Mouse (Mus musculus): ENCODE results near the gene Dnase2a.

The Dnase2a gene

DNA sequence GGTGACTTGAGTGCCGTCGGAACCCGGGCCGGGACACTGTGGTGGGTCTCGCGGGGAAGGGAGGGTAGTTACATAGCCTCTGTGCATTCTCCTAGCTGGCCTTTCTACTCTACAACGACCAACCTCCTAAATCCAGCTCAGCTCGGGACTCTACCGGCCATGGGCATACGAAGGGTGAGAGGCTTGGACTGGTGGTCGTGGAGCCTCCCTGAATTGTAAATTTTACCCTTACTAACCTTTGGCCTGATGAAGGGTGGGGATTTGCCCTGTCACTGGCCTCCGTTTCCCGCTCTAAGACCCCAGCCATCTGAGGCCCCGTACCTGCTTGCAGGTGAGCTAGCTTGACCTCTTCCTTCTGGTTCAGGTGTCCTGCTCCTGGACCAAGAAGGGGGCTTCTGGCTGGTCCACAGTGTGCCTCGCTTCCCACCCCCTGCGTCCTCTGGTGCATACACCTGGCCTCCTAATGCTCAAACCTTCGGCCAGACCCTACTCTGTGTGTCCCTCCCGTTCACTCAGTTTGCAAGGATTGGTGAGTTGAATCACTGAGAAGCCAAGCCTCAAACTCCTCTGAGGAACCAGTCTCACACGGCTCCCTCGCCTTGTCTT lies 905 bp downstream of the Dnase2a start:
- DNase-seq = no peak

DNA sequence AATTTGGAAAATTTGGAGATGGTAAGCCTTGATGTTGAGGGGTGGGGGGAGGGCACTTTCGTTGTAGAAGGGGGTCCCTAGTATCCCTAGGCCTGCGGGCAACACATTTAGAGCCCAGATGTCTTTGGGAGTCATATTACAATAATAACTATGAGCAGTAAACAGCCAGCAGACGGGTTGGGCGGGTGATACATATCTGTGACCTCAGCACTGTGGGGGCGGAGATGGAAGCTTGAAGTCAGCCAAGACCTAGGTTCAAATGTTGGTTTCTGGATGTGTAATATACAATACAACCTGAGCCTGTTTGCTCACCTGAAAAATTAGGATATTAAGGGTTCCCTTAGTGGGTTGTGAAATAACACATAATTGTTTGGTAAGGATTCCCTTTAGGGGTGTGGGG lies 1.6 kb downstream of the Dnase2a start:
- DNase-seq = no peak

DNA sequence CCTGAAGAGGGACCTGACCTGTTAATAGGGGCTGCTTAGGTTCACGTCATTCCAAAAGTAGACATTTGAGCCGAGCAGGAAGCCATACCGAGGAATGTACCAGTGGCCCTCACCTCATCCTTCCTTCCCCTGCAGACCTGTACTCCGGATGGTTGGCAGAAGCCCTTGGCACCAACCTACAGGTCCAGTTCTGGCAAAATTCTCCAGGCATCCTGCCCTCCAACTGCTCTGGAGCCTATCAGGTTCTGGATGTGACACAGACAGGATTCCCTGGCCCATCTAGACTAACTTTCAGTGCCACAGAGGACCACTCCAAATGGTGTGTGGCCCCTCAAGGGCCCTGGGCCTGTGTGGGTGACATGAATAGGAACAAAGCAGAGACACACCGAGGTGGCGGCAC lies 2.2 kb downstream of the Dnase2a start:
- DNase-seq = no peak

DNA sequence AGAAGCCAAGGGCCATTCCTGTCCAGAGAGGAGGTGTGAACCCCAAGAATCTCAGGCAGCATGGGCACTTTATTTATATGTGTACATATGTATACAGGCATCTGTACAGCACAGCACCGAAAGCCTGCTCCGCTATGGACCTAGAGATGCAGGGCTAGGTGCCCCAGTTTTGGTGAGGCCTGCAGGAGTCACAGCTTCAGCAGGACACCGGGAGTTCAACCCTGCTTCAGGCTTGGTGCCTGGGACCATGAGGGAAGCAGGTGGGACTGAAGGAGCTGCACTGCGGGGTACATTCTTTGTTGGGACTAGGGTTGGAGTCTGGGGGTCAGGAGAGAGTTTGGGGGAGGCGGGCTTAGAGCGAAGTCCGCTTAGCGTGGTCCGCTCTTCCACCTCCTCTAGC lies 3.5 kb downstream of the Dnase2a start:
- DNase-seq = no peak

DNA sequence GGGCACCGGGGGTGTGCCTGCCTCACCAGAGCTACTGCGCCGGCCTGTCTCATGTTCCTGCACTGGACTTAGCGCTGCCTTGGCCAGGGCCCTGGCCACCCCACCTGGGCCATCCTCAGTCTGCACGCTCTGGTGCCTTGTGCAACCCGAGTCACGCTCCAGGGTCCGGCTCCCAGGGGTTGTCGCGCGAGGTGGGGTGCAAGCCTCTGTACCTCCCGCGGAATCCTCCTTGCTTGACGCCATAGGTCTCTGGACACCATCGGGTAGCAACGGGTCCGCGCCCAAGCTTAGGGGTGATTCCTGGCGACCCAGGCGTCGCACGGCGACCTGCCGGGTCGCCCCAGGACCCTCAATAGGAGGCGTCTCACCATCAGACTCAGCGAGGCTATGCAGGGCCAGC lies 4.0 kb downstream of the Dnase2a start:
- no peak for DNase-seq

DNA sequence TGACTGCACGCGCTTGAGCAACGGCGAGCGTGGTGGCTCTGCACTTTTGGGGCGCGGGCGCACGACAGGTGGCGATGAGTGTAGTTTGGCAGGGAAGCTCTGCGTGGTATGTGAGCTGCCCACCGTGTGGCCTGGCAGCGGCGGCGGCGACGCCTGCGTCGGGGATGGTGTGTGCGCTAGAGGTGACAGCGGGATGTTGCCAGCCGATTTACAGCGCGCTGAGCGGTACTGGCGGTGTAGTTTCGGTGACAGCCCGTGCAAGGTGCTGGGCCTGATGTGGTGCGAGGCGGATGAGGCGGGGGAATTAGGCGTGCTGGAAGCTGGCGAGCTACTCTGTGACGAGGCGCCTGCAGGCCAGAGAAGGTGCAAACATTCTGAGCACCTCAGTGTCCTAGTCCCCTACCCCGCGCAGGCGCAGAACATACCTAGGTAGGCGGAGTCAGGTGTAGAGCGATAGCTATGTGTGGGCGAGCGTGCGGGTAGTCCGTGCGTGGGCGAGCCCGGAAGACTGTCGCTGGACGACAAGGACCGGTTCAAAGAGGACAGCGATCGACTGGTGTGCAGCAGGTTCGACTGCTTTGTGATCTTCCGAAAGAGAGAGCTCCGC lies 4.6 kb downstream of the Dnase2a start:
- DNase-seq = peak; percentile 70

DNA sequence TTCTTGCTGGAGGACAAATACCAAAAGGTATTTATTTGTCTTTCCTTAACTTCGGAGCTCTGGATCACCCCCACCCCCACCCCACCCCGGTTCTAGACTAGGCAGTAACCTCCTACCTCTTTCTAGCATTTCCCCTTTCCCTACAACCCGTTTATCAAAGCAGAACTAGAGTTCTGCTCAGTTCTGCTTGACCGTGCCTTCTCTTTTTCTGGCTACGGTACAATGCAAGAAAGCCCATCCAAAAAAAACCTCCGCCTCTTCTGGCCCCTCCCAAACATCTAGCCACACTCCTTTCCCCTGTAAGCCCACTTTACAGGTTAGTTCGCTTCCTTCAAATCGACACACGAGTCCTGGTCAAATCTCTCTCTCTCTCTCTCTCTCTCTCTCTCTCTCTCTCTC lies 5.1 kb downstream of the Dnase2a start:
- no peak for DNase-seq

DNA sequence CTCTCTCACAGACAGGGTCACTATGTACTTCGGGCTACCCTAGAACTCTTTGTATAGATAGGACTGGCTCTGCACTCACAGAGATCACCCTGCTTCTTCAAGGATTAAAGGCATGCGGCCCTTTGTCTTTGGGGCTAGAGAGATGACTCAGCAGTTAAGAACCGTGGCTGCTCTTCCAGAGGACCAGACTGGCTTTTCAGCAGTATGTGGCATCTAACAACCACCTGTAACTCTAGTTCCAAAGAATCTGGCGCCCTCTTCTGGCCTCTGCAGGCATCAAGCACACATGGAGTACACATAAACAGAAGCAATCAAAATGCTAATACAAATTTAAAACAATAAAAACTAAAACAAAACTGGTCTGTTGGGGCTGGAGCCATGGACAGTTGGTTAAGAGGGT lies 5.6 kb downstream of the Dnase2a start:
- DNase-seq = no peak

DNA sequence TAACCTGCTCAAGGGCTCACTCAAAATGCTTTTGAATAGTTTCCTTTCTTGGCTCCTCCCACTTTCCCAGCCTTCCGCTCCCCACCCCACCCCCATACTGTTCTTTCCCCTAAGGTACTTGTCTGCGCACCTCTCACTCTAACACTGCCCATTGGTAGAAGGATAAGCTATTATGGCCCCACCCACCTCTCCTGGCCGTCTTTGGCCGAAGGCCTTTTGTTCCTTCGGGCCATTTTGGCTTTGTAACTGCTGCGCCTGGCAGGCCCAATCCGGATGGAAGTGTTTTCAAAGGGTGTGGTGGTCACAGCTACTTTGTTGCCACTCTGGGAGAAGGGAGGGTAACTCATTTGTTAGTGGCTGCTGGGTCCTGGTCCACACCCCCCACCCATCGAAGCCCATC lies 6.9 kb downstream of the Dnase2a start:
- no peak for DNase-seq

DNA sequence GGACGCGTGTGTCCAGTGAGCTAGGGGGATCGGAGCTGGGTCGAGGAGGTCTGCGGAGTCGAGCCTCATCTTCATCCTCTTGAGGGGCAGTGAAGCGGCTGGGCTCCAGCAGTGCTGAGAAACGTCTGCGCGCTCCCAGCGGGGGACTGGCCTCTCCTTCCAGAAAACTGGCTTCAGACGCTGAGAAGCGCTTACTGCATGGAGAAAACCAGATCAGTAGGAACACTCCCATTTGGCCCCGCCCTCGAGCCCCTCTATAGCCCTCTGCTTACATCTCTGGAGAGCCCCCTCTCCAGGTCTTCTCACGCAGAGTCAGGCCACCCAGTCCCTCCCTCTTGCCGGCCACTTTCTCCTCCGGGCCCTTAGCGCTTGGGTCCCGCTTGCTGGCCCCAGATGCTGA lies 9.4 kb downstream of the Dnase2a start:
- no peak for DNase-seq

DNA sequence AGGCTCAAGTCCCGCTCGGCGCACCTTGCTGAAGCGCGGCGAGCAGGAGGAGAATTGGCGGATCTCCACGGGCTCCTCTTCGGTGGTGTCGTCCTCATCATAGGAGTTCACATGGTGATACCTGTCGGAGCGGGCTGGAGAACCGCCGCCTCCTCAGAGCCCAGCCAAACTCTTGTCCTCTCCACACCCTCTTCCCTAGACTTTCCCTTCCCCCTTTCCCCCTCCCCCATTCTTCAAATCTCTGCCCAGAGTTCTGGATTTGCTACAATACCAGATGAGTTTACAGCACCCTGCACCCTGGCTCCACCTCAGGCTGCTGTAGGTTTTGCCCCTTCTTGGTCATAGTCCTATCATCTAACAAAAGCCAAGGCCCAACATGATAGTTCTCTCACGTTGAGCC lies 10.3 kb downstream of the Dnase2a start:
- no peak for DNase-seq

DNA sequence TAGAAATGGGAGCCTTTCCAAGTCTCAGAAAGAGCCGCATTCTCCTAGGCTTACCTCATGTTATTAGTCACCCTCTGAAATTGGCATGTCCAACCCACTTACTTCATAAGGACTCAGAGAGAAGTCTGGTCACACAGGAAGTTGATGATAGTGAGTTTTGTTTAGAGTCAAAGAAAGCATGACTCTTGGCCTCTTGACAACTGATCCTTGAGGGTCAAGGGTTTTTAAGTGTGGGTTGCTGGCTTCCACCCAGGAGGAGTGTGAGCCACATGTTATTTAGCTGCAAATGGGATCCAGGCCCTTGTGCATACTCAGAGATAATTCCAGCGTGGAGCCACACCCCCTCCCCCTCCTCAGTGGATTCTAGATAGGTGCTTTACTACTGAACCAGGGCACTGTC lies 13.2 kb downstream of the Dnase2a start:
- no peak for DNase-seq

DNA sequence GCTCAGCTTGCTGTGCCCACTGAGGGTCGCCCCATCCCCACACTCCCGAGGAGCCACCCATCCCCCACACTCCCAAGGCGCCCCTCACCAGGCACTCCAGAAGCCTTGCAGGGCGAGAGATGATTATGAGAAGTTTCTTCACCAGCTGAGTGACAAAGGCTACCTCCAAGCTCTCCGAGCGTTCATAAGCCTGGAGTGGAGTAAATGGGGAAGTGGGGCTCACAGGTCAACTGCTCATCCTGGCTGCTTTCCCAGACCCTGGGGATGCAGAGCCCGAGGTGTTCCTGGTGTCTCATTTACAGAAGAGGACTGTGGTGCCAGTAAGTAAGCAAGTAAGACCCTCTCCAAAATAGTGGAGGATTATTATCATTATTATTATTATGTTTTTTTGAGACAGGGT lies 17.2 kb downstream of the Dnase2a start:
- no peak for DNase-seq

DNA sequence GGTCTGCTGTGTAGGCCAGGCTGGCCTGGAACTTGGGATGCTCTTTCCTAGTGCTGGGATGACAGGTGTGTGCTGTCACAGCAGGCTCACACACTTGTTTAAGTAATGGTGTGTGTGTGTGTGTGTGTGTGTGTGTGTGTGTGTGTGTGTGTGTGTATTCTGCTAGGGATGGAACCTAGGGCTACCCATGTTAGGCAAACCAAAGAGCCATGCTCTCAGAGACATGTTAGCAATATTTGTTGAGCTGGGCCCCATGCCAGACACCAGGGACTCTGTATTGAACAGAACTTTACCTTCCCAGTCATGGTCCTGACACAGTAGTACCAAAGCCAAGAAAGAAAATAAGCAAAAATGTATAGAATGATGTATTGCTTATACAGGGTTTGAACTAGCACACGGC lies 19.2 kb downstream of the Dnase2a start:
- no peak for DNase-seq

DNA sequence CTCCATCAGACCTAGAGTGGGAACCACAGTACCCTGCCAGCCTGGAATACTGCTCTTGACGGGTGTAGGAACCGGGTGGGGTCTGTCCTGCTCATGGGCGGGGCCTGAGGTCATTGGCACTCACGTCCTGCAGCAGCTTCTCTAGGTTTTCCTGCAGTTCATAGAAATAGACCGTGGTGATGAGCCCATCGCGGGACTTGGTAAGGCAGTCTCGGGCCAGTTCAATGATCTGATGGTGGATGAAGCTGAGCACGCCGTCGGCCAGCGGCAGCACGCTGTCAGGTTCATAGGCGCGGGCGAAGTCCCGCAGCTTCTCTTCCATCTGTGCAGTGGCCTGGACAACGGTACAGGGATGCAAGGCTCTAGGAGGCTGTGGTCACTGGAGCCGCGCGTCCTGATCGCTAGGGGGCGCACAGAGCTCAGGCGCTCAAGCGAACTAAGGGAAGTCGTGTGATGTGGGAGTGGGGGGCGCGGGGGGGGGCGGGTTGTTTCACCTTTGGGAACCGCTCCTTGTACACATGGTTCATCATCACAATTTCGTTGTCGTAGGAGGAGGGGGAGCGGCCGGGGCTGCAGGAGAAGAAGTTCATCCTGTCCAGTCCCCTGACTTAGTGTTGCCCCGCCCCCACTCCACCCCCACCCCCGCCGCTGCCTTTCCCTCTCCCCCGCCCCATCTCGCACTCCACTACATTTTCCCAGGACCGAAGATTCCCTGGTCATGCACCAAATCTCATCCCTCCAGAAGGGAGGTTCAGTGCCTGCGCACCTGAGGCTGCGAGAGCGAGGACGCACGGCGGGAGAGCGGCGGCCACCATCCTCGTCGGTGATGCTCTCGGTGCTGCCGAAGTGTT lies 20.3 kb downstream of the Dnase2a start:
- DNase-seq = peak; percentile 62

DNA sequence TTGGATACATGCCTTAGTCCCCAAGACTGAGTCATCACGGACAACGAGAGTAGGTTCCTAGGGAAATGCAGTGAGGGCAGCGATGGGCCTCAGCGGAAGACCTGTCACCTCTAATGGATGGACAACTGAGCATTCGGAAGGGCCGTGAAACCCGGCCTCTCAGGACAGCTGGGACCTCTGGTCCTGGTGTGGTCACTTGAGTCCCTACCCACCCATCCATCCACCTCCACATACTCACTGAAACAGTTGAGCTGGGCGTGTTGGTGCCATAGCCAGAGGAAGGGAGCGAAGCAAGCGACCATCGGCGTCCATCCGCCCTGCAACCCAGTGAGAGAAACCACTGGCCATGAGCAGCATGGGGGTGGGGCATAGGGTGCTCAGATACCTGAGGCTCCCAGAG lies 22.2 kb downstream of the Dnase2a start:
- no peak for DNase-seq

DNA sequence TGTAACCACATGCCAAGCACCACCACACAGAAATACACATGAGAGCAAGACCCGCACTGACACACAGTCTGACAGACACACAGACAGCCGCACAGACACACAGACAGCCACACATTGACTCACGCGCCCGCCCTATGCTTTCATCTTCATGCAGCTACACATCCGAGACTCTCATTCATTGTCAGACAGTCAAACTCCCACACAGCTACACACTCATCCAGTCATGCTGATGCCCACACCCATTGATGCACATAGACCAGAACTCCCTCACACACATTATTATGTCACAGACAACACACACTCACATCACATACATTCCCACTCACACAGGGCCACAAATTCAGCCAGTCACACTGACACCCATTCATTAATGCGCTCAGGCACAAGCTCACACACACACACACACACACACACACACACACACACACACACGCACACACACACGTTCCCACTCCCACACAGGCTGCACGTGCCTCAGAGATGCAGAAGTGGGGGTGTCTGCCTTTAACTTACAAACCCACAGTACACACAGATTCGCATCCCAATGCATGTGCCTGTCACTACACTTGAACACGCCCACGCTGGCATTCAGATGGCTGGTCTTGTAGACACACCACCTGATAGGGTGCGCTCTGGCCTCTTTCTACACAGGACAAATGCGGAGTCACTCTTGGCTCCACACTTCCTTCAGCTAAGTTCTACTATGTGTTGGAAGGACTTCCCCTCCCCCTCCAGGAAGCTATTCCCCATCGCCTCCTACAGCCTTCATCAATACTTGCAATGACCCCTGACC lies 25.6 kb downstream of the Dnase2a start:
- DNase-seq = no peak

DNA sequence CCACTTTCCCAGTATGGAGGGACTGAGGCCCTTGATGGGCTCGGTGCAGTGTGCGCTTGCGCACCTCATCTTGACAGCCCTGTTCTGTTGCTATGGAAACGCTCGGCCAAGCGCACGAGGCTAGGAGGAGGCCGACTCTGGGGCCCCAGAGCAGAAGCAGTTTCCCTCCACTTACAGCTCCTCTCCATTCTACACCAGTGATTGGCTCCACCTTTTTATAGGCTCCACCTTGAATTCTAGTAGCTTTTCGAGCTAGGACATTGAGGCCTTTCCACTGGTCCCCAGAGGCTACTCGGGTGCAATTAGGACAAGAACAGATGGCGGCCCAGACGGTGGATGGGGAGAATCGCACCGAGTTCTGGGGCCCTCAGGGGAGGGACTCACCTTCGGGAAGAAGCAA lies 26.5 kb downstream of the Dnase2a start:
- peak; percentile 59 for DNase-seq

DNA sequence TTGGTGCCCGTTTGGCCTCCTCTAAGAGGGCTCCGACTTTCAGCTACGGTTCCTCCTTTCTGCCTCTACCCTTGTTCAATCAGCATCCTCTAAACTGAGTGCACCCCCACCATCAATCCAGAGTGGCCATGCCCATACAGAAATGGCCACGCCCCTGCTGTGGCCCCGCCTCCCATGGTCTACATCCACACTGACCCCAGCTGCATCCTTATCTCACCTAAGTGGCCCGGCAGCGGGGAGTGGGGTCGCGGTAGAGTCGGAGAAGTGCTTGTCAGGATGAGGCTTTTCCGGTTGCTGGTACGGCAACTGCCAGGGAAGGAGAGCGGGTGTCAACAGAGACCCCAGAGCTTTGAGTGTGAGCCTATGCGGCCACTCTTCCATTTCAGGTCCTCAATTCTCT lies 27.1 kb downstream of the Dnase2a start:
- no peak for DNase-seq

DNA sequence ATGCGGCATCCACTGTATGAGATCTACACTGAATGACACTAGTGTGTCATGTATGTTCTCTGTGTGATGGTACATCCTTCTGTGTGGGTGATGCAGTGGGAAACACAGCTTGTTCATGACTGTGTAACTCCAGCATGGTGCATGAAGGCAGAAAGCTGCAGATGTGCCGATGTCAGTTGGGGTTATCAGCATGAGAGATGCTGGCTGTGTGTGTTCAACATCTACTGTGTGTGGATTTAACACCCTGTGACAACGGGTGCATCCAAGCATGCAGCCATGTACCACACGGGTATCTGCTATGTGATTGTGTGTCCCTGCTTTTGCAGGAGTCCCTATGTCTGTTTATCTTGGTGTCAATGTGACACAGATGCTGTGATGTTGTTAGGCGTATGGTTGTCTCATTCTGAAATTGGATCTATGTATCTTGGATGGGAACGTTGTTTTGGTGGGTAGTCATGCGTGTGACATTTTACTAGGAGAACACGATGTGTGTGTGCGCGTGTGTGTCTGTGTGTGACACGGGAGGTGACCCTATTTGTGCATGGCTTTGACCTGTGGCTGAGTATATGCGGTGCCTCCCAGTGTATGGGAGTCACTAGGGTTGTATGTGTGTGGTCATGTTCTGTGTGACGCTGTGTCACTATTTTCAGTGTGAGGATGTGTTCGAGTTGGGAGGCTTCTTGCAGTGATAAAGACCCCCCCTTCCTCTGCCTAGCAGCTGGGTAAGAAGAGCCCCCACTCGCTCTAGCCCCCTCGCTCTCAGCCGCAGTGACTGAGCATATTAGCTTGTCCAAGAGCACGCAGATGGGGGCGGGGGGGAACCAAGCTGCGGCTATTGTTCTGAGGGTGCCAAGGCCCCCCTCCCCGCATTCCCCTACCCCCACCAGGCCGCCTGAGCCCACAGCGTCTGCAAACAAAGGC lies 27.9 kb downstream of the Dnase2a start:
- no peak for DNase-seq

DNA sequence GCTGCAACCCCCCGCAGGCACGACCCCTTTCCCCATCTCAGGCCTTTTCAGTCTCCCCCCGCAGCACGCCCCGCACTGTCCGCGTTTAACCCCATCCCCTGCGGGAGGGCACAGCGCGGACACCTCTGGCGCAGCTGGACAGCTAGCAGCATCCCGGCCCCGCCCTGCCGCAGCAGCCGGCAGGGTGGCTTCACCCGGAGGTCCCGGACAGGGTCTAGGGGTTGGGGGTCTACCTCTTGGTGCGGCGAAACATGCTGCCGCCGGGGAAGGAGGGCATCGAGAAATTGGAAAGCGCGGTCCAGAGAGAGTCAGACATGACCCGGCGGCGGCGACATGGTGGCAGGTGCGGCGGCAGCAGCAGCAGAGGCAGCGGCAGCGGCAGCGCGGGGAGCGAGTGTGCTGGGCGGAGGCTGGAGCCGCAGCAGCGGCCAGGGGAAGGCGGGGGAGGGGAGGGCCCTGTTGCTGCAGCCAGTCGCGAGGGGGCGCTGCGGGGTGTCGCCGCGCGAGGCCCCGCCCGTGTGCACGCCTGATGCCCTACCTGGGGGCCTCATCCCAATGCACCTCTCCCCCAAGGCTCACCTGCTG lies 28.7 kb downstream of the Dnase2a start, which contains the start of gene Mast1:
Gene Mast1, minus strand, starts transcription at position 398 of the 585 bp plus-strand sequence.
- peak; percentile 83 for DNase-seq

Measured in right cerebral cortex, postnatal 25 days (tissue).